Mouse (Mus musculus): ENCODE measurements around the gene Rhob. TPM values are rescaled to one million over a fixed set of nuclear protein-coding genes. Genes with fewer than 3 reads are reported as not detected.
A peak's percentile ranks its signal among the peaks of the same experiment; 100 is the strongest.

Gene Rhob
- polyA plus RNA-seq, 1 experiment from 2014 or later = 52.5 TPM

DNA sequence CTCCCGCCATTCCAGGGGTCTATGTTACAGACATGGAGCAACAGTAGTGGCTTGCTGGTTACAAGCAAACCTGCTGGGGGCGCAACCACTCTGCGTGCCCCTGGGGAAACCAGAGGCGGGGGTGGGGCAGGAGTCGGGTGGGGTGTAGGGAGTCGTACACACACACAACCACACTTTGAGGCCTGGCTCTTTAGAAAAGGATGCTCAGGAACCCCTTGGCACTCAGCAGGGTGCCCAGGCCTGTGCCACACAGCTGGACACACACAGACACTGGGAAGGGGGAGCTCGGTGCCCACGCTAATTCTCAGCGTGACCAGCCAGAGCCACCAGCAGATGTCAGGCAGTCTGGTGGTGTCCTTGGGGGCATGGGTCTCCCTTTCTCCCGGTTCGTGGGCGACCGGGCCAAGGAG, 1.2 kb downstream of the Rhob start:
- Histone ChIP-seq H3K4me3 (ENCODE audit: inconsistent target) (peak overlapping the region; percentile 77), H3K27ac (peak overlapping the region; percentile 74), H3K79me2 (ENCODE audit: inconsistent target) (peaks cover 34% of the 10 kb centered on the region), H3K36me3 (ENCODE audit: inconsistent target) (no peaks in the 10 kb centered on the region)
- 7% methylated on average over 11 of the region's 13 CpGs for WGBS (ENCODE audit: missing documents)

DNA sequence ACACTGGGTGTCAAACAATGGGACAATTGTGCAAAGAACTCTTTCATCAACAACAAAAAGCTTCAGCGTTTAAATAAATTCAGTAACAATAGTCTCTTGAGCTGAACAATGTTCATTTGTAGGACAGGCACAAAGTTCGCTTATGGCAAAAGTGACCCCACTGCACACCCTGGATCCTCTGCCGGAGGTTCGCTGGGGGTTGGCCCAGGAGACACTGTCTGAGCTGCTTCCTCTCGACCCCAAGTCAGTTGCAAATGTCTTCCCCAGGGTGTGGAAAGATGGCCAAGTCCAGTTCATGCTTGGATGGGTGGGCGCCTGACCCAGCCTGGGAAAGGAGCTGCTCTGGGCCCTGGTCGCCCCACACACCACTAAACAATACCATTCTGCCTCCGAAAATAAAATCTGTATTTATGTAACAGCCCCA, 1.6 kb downstream of the Rhob start:
- WGBS (ENCODE audit: missing documents) = 35% methylated on average over 8 of the region's 8 CpGs
- Histone ChIP-seq H3K4me3 (ENCODE audit: inconsistent target) (peak overlapping the region; percentile 77), H3K36me3 (ENCODE audit: inconsistent target) (no peaks in the 10 kb centered on the region), H3K27ac (peak overlapping the region; percentile 74), H3K79me2 (ENCODE audit: inconsistent target) (peaks cover 34% of the 10 kb centered on the region)

DNA sequence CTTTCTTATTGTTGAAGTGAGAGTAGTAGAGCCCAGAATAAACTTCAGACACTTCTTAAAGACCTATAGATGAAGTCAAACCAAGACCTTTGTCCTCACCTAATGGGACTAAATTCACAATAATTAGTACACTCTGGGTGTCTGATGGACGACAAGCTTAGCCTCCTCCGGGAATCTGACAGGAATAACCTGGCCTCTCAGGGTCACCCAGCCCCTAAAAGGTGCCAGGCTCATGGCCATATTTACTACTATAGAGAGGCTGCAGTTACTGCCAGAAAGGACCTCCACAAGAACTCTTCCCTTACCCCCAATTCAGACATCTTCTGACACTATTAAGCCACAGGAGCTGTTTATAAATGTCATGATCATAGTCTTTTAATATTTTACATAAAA, 2.5 kb downstream of the Rhob start:
- Histone ChIP-seq H3K4me3 (ENCODE audit: inconsistent target) (peak overlapping the region; percentile 77), H3K36me3 (ENCODE audit: inconsistent target) (no peaks in the 10 kb centered on the region), H3K27ac (no peak overlapping the region), H3K79me2 (ENCODE audit: inconsistent target) (peaks cover 34% of the 10 kb centered on the region)
- 67% methylated on average over 2 of the region's 2 CpGs for WGBS (ENCODE audit: missing documents)

GRCm38 (mm10) chr12:8496679-8497313, 3.0 kb downstream of the Rhob start:
- WGBS (ENCODE audit: missing documents) = 85% methylated on average over 2 of the region's 2 CpGs
- Histone ChIP-seq H3K27ac (no peak overlapping the region), H3K36me3 (ENCODE audit: inconsistent target) (no peaks in the 10 kb centered on the region), H3K79me2 (ENCODE audit: inconsistent target) (peaks cover 34% of the 10 kb centered on the region), H3K4me3 (ENCODE audit: inconsistent target) (peak overlapping the region; percentile 77)

DNA sequence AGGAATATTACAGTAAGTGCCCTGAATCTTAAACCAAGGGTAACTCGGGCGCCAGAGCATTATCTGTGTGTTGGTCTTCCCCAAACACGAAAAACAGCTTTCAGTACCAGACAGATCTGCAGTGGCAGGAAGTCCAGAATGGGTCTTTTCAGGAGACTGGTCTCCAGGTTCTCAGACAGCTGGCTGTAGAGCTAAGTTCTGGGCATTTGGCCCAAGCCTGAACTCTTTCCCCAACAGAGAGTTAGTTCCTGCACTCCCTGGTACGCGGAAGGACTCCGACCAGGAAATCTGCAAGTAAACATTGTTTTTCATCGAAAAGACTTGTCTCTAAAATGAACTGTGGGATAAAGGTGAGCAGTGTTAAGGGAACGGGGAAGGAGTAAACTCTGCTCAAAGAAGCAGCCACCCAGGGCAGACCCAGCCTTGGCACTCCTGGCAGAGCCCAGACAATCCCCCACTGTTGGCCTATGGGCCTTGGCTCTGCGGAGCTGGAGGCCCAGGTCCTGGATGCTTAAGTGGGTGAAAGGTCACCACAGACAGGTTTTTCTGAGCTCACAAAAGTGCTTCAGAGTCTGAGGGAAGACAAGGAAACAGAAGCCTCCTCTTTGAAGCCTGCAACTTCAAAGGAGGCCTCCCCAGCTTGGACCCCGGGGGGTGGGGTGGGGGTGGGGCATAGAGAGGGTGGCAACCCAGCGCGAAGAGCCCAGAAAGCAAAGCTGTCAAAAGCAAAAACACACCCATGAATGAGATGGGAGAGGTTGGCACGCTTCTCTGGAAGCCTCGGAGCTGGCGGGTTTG, 3.7 kb downstream of the Rhob start:
- H3K4me3 ChIP-seq (ENCODE audit: inconsistent target) = no peak overlapping the region

DNA sequence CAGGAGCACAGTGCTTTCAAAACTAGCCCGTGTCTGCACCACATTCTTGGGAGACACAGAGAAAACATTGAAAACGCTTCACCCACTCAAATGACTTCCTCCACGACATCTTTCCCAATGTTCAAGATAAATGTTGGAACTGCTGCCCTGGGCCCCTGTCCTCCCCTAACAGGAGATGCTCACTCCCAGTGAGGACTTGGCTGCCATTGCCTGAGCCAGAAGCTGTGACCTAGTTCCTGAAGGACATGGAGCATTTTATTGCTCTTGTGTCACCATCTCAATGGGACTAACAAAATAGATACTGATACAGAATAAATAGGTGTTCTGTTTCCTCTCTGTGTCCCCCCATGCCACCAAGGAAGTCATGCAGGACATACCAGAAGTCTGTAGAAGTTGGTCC, 5.1 kb downstream of the Rhob start:
- no peak overlapping the region for H3K4me3 ChIP-seq (ENCODE audit: inconsistent target)
- WGBS (ENCODE audit: missing documents) = 86% methylated on average over 3 of the region's 3 CpGs
- H3K27ac ChIP-seq = no peak overlapping the region
- peaks cover 24% of the 10 kb centered on the region for H3K79me2 ChIP-seq (ENCODE audit: inconsistent target)
- no peaks in the 10 kb centered on the region for H3K36me3 ChIP-seq (ENCODE audit: inconsistent target)

More for the DNA sequence above, 3.7 kb downstream of the Rhob start:
- Histone ChIP-seq H3K79me2 (ENCODE audit: inconsistent target) (peaks cover 33% of the 10 kb centered on the region), H3K27ac (no peak overlapping the region), H3K36me3 (ENCODE audit: inconsistent target) (no peaks in the 10 kb centered on the region)
- 69% methylated on average over 15 of the region's 15 CpGs for WGBS (ENCODE audit: missing documents)

DNA sequence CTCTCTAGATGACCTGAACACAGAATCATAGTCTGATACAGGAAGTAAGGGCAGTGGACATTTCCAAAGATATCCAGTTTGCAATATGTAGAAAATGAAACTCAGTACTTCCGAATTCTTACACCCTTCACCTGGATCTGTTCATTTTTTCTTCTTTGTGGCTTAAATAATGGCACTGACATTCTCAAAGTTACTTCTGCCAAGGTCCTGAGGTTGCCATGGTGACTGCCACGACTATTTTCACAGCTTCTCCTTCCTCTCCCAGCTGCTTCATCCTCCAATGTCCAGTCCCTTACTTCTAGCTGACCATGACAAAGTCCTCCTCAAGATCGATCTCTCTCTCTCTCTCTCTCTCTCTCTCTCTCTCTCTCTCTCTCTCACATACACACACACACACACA, 6.4 kb downstream of the Rhob start:
- Histone ChIP-seq H3K36me3 (ENCODE audit: inconsistent target) (no peaks in the 10 kb centered on the region), H3K79me2 (ENCODE audit: inconsistent target) (peaks cover 14% of the 10 kb centered on the region), H3K27ac (no peak overlapping the region), H3K4me3 (ENCODE audit: inconsistent target) (no peak overlapping the region)
- 43% methylated on average over 3 of the region's 3 CpGs for WGBS (ENCODE audit: missing documents)

- WGBS (ENCODE audit: missing documents) = 95% methylated on average over 4 of the region's 4 CpGs
- no peaks in the 10 kb centered on the region for H3K79me2 ChIP-seq (ENCODE audit: inconsistent target)
- no peak overlapping the region for H3K27ac ChIP-seq
- H3K4me3 ChIP-seq (ENCODE audit: inconsistent target) = no peak overlapping the region
- no peaks in the 10 kb centered on the region for H3K36me3 ChIP-seq (ENCODE audit: inconsistent target)
Observed at GRCm38 (mm10) chr12:8489098-8489497, 10.7 kb downstream of the Rhob start.

GRCm38 (mm10) chr12:8488652-8488980, 11.2 kb downstream of the Rhob start:
- H3K36me3 ChIP-seq (ENCODE audit: inconsistent target) = no peaks in the 10 kb centered on the region
- H3K4me3 ChIP-seq (ENCODE audit: inconsistent target) = no peak overlapping the region
- no peak overlapping the region for H3K27ac ChIP-seq
- 80% methylated on average over 4 of the region's 4 CpGs for WGBS (ENCODE audit: missing documents)
- H3K79me2 ChIP-seq (ENCODE audit: inconsistent target) = no peaks in the 10 kb centered on the region

DNA sequence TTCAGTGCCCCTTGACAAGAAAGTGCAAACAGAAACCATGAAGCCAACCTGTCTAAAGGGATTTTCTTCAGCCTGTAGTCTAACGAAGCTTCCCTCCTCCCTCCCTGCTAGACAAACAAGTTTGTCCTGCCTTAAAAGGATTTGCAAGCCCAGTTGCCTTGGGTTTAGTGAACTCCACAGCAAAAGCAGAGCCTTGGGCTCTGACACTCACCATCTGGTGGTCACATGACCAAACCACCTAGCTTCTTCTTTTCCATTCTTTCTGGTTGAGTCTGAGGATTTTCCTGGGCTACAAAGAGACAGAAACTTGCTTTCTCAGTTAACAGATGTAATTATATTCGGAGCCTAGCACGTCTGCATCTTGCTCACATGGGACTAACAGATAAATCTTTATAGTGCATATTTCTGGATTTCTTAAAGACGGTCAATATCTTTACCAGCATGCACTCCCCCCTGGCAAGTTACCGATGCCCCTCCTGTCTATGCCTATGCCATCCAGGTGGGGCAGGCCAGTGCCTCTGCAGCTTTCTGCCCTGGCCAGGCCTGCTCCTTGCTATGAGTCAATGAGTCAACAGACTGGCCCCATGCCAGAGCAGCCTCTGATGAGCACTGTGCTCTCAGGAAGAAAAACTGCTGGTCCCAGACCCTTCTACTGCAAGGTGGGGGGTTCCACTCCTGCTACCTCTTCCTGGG, 11.7 kb downstream of the Rhob start:
- H3K79me2 ChIP-seq (ENCODE audit: inconsistent target) = no peaks in the 10 kb centered on the region
- WGBS (ENCODE audit: missing documents) = 95% methylated on average over 4 of the region's 5 CpGs

GRCm38 (mm10) chr12:8487281-8487680, 12.5 kb downstream of the Rhob start:
- WGBS (ENCODE audit: missing documents) = 82% methylated on average over 1 of the region's 1 CpGs
- no peak overlapping the region for H3K4me3 ChIP-seq (ENCODE audit: inconsistent target)
- H3K36me3 ChIP-seq (ENCODE audit: inconsistent target) = no peaks in the 10 kb centered on the region
- no peak overlapping the region for H3K27ac ChIP-seq
- no peaks in the 10 kb centered on the region for H3K79me2 ChIP-seq (ENCODE audit: inconsistent target)

More for the DNA sequence above, 11.7 kb downstream of the Rhob start:
- Histone ChIP-seq H3K4me3 (ENCODE audit: inconsistent target) (no peak overlapping the region), H3K27ac (no peak overlapping the region), H3K36me3 (ENCODE audit: inconsistent target) (no peaks in the 10 kb centered on the region)

DNA sequence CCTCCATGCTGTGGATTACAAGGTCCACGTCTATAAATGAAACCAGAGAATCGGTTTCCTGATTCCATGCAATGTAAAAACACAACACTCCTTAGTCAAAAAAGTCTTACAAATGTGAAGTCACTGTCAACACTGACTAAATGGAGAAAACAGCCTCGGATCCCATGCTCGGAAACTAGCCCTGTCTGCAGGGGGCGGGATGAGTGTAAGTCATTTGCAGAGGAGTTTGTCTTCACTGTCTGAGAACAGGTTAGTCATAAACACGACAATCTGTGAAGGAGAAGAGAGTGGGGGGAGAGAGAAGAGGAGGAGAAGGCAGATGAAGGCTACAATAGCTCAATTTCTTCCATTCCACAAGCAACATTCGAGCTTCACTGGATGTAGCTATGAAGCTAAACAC, 14.6 kb downstream of the Rhob start:
- WGBS (ENCODE audit: missing documents) = 91% methylated on average over 7 of the region's 7 CpGs
- Histone ChIP-seq H3K36me3 (ENCODE audit: inconsistent target) (no peaks in the 10 kb centered on the region), H3K79me2 (ENCODE audit: inconsistent target) (no peaks in the 10 kb centered on the region), H3K27ac (no peak overlapping the region), H3K4me3 (ENCODE audit: inconsistent target) (no peak overlapping the region)

- H3K27ac ChIP-seq = no peak overlapping the region
- WGBS (ENCODE audit: missing documents) = 59% methylated on average over 2 of the region's 2 CpGs
- no peaks in the 10 kb centered on the region for H3K36me3 ChIP-seq (ENCODE audit: inconsistent target)
- no peak overlapping the region for H3K4me3 ChIP-seq (ENCODE audit: inconsistent target)
- no peaks in the 10 kb centered on the region for H3K79me2 ChIP-seq (ENCODE audit: inconsistent target)
Observed at GRCm38 (mm10) chr12:8482169-8482568, 17.6 kb downstream of the Rhob start.

- 94% methylated on average over 6 of the region's 6 CpGs for WGBS (ENCODE audit: missing documents)
- Histone ChIP-seq H3K4me3 (ENCODE audit: inconsistent target) (no peak overlapping the region), H3K36me3 (ENCODE audit: inconsistent target) (no peaks in the 10 kb centered on the region), H3K79me2 (ENCODE audit: inconsistent target) (no peaks in the 10 kb centered on the region), H3K27ac (no peak overlapping the region)
Observed at GRCm38 (mm10) chr12:8474836-8475387, 24.9 kb downstream of the Rhob start.

All from macrophage (primary cell).